Mouse (Mus musculus) kidney, adult 2 months (tissue): ENCODE measurements at regions not wholly inside any gene's neighbourhood (a gene's known extent, or its start where the extent isn't known, plus 50 kb on each side); places are given as distances from the start of the nearest gene placed in this dataset.

Experiments used
- DNase-seq: peaks from one replicate; pipeline ENCODE4 v3.0.0; 2021
- H3K27ac ChIP-seq: fragments of 200-500 bp; 2 replicates; pipeline ENCODE4 v1.5.1; 2012; ENCODE audit warnings: low read depth, low read length, control low read depth, inconsistent platforms; ENCODE audit not compliant: insufficient read depth
- H3K27me3 ChIP-seq: fragments of 200-500 bp; replicated peaks from 2 replicates; pipeline ENCODE4 v1.6.1; 2012; ENCODE audit warnings: mild to moderate bottlenecking, moderate library complexity, low read length, inconsistent platforms; ENCODE audit not compliant: control insufficient read depth, insufficient read depth
- H3K36me3 ChIP-seq: fragments of 200-500 bp; 2 replicates; pipeline ENCODE4 v1.6.1; 2012; ENCODE audit warnings: mild to moderate bottlenecking, moderate library complexity, low read length, inconsistent platforms; ENCODE audit not compliant: control insufficient read depth, insufficient read depth
- H3K4me1 ChIP-seq: fragments of 200-500 bp; 2 replicates; pipeline ENCODE4 v1.6.1; 2011; ENCODE audit warnings: low read length; ENCODE audit not compliant: control insufficient read depth, insufficient read depth
- H3K4me3 ChIP-seq: fragments of 200-500 bp; 2 replicates; pipeline ENCODE4 v1.5.1; 2011; ENCODE audit warnings: mild to moderate bottlenecking, low read depth, low read length, control low read depth; ENCODE audit not compliant: insufficient read depth
- CTCF ChIP-seq: fragments of 200-500 bp; conservative IDR thresholded peaks from 2 replicates; pipeline ENCODE4 v1.5.1; 2011; ENCODE audit warnings: low read depth, mild to moderate bottlenecking, control low read depth, low read length, moderate library complexity, mixed read lengths; ENCODE audit not compliant: insufficient read depth, insufficient read length
- POLR2A ChIP-seq: fragments of 200-500 bp; IDR thresholded peaks from one replicate; pipeline ENCODE4 v1.6.1; 2011; ENCODE audit warnings: low read depth, low read length, control low read depth
- WGBS: fragments of 180-500 bp; shearing (Covaris S2); methylation state at CpG from one replicate; pipeline ENCODE4 v1.1.7; 2018; 5-methylcytosine and 5-hydroxymethylcytosine counted together

GRCm38 (mm10) chr1:136730638-136731037 lies 105.9 kb downstream of the Zfp281 start:
- Histone ChIP-seq H3K36me3 (no peaks in the 10 kb centered on the region), H3K4me1 (no peaks in the 10 kb centered on the region), H3K27ac (no peak overlapping the region), H3K27me3 (no peaks in the 10 kb centered on the region), H3K4me3 (no peak overlapping the region)
- no peak for DNase-seq
- WGBS = 71% methylated on average over 11 of the region's 11 CpGs
- TF ChIP-seq CTCF (no peak), POLR2A (no peak)

GRCm38 (mm10) chr1:136738030-136738429 lies 113.3 kb downstream of the Zfp281 start:
- H3K27ac ChIP-seq = no peak overlapping the region
- 59% methylated on average over 5 of the region's 5 CpGs for WGBS
- H3K36me3 ChIP-seq = no peaks in the 10 kb centered on the region
- TF ChIP-seq POLR2A (no peak), CTCF (no peak)
- no peak for DNase-seq
- no peak overlapping the region for H3K4me3 ChIP-seq
- no peaks in the 10 kb centered on the region for H3K4me1 ChIP-seq
- no peaks in the 10 kb centered on the region for H3K27me3 ChIP-seq

- Histone ChIP-seq H3K4me3 (no peak overlapping the region), H3K4me1 (no peaks in the 10 kb centered on the region), H3K27ac (no peak overlapping the region), H3K36me3 (no peaks in the 10 kb centered on the region), H3K27me3 (no peaks in the 10 kb centered on the region)
- DNase-seq = peak; percentile 46
- WGBS = 82% methylated on average over 5 of the region's 5 CpGs
- TF ChIP-seq POLR2A (no peak), CTCF (peak; percentile 78)
Measured at GRCm38 (mm10) chr1:136739486-136739885, 114.8 kb downstream of the Zfp281 start.

DNA sequence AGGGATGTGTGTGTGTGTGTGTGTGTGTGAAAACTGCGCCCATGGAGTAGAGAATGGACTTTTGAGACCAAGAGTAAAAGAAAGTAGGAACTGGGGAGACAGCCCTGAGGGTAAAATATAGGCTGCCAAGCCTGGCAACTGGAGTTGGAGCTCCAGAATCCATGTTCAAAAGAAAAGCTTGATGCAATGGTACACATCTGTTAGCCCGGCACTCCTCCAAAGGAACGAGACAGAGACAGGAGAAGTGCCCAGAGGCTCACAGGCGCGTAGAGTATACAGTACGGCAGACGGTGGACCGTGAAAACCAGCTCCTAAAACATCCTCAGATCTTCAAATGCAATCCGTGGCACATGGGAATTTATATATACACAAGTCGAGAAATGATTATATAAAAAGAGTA lies 116.4 kb downstream of the Zfp281 start:
- H3K4me3 ChIP-seq = no peak overlapping the region
- TF ChIP-seq POLR2A = no peak
- no peak for TF ChIP-seq CTCF

DNA sequence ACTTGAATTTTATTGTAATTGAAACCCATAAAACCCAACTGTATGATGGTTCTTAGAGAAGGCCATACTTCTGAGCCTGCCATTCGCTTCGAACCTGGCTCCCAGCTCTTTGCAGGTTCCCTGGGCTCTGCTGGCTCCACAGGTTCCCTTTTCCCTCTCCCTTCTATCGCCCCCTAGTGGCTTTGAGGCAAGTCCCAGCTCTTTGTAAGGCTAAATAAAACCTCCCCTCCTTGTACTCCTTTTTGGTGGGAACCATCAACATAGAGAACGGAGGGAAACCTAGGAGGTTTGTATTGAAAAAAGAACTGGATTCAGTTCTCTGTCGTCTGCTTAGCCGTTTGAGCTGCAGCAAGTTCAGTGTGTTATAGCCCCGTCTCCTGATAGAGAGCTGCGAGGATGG lies 124.5 kb downstream of the Zfp281 start:
- peak; percentile 69 for TF ChIP-seq CTCF
- no peak for TF ChIP-seq POLR2A
- DNase-seq = peak; percentile 42
- 69% methylated on average over 8 of the region's 8 CpGs for WGBS
- no peaks in the 10 kb centered on the region for H3K27me3 ChIP-seq
- no peak overlapping the region for H3K27ac ChIP-seq
- H3K4me1 ChIP-seq = no peaks in the 10 kb centered on the region
- H3K4me3 ChIP-seq = no peak overlapping the region
- no peaks in the 10 kb centered on the region for H3K36me3 ChIP-seq

More for the DNA sequence above, 116.4 kb downstream of the Zfp281 start:
- H3K27me3 ChIP-seq = no peaks in the 10 kb centered on the region
- WGBS = 86% methylated on average over 10 of the region's 10 CpGs
- H3K27ac ChIP-seq = no peak overlapping the region
- H3K4me1 ChIP-seq = no peaks in the 10 kb centered on the region
- H3K36me3 ChIP-seq = no peaks in the 10 kb centered on the region
- DNase-seq = no peak

- Histone ChIP-seq H3K36me3 (no peaks in the 10 kb centered on the region), H3K4me1 (no peaks in the 10 kb centered on the region), H3K4me3 (no peak overlapping the region), H3K27ac (no peak overlapping the region), H3K27me3 (no peaks in the 10 kb centered on the region)
- 56% methylated on average over 14 of the region's 14 CpGs for WGBS
- no peak for DNase-seq
- TF ChIP-seq POLR2A (no peak), CTCF (no peak)
Measured at GRCm38 (mm10) chr1:136751464-136752191, 126.9 kb downstream of the Zfp281 start.

- no peaks in the 10 kb centered on the region for H3K4me1 ChIP-seq
- TF ChIP-seq POLR2A (no peak), CTCF (no peak)
- no peaks in the 10 kb centered on the region for H3K36me3 ChIP-seq
- no peaks in the 10 kb centered on the region for H3K27me3 ChIP-seq
- H3K4me3 ChIP-seq = no peak overlapping the region
- H3K27ac ChIP-seq = no peak overlapping the region
- no peak for DNase-seq
- 95% methylated on average over 6 of the region's 6 CpGs for WGBS
Measured at GRCm38 (mm10) chr1:136754286-136754685, 129.6 kb downstream of the Zfp281 start.
